Mouse (Mus musculus) midbrain, embryonic 10.5 days (tissue): ENCODE measurements at regions not wholly inside any gene's neighbourhood (a gene's known extent, or its start where the extent isn't known, plus 50 kb on each side); places are given as distances from the start of the nearest gene placed in this dataset.

Experiments
- DNase-seq: peaks from one replicate; pipeline ENCODE4 v3.0.0-alpha.2; 2017; ENCODE audit warnings: low spot score
- H3K27ac ChIP-seq: fragments of 300-500 bp; sonication (generic); replicated peaks from 2 replicates; pipeline ENCODE4 v1.5.1; 2016; ENCODE audit warnings: mild to moderate bottlenecking
- H3K27me3 ChIP-seq: fragments of 300-500 bp; sonication (generic); 2 replicates; pipeline ENCODE4 v1.6.1; 2016; ENCODE audit warnings: low read depth, mild to moderate bottlenecking; ENCODE audit not compliant: poor library complexity, severe bottlenecking
- H3K36me3 ChIP-seq: fragments of 300-500 bp; sonication (generic); 2 replicates; pipeline ENCODE4 v1.6.1; 2016; ENCODE audit warnings: mild to moderate bottlenecking, moderate library complexity
- H3K4me1 ChIP-seq: fragments of 300-500 bp; sonication (generic); 2 replicates; pipeline ENCODE4 v1.6.1; 2016
- H3K4me3 ChIP-seq: fragments of 300-500 bp; sonication (generic); 2 replicates; pipeline ENCODE4 v1.5.1; 2016; ENCODE audit warnings: mild to moderate bottlenecking, moderate library complexity
- H3K9me3 ChIP-seq: fragments of 300-500 bp; sonication (generic); replicated peaks from 2 replicates; pipeline ENCODE4 v1.6.1; 2016; ENCODE audit warnings: mild to moderate bottlenecking
- WGBS: fragments of 180-500 bp; shearing (Covaris S2); methylation state at CpG from one replicate; pipeline ENCODE4 v1.1.7; 2016; 5-methylcytosine and 5-hydroxymethylcytosine counted together

DNA sequence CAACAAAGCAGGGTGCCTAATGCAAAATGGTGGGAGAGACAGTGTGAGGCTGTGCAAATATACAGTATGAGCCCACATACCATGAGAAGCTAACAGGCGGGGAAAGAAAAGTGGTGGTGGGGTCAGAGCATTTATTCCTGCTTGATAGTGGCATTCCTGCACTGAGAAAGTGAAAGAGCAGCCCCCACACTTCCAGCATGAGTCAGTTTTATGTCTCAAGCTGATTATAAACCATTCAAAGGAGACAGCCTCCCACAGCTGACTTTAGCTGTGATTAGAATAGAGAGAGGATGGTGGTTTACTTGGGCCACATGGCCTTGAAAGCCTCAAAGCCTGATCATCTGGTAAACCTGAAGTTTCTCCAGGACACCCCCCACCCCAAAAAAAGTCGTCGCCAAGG lies 64.4 kb downstream of the Gm43517 start:
- Histone ChIP-seq H3K4me1 (no peaks in the 10 kb centered on the region), H3K27me3 (no peaks in the 10 kb centered on the region), H3K9me3 (no peaks in the 10 kb centered on the region), H3K27ac (no peak overlapping the region), H3K36me3 (no peaks in the 10 kb centered on the region), H3K4me3 (no peak overlapping the region)
- no peak for DNase-seq
- WGBS, result 86% methylated on average over 3 of the region's 3 CpGs

DNA sequence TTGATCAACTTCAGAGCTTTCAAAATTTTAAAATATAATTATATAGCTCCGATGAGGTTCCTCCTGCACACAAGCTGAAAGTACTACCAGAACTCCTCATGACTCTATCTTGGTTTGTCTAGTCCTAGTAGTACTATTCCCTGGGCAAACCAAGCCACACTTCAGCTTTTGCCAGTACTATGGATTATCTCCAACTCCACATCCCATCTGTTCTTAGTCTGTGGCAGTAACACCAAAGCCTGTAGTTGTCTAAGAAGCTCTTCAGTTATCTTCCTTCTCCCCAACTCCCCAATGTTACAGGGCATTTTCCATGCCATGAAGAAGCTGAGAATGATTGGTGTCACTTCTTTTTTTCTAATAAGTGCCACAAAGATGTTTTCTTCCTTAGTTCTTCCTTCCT lies 83.1 kb downstream of the Gm43517 start:
- Histone ChIP-seq H3K9me3 (no peaks in the 10 kb centered on the region), H3K4me1 (no peaks in the 10 kb centered on the region), H3K27ac (no peak overlapping the region), H3K36me3 (no peaks in the 10 kb centered on the region), H3K27me3 (no peaks in the 10 kb centered on the region), H3K4me3 (no peak overlapping the region)
- DNase-seq, result no peak
- 86% methylated on average over 1 of the region's 1 CpGs for whole genome bisulfite sequencing

DNA sequence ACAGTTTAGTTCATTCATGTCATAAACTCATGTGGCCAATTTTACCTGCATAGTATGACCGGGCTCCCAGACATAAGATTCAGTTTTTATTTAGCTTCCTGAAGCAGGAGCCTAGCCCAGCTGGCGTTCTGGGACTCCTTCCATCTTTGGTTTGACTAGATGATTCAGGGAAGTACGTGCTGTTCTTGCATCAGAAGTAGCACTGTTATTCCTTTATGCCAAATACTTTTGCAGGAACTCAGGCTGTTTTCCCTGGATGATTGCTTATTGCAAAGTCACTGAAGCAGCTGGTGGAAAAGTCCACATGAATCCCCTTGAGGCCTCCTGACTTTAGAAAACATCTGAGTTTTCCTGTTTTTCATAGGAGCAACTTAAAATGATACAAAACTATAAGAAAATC lies 88.4 kb downstream of the Gm43517 start:
- H3K4me3 ChIP-seq, result no peak overlapping the region
- no peaks in the 10 kb centered on the region for H3K27me3 ChIP-seq
- no peaks in the 10 kb centered on the region for H3K9me3 ChIP-seq
- no peak for DNase-seq
- H3K4me1 ChIP-seq, result no peaks in the 10 kb centered on the region
- WGBS, result 83% methylated on average over 3 of the region's 3 CpGs
- no peak overlapping the region for H3K27ac ChIP-seq
- no peaks in the 10 kb centered on the region for H3K36me3 ChIP-seq

DNA sequence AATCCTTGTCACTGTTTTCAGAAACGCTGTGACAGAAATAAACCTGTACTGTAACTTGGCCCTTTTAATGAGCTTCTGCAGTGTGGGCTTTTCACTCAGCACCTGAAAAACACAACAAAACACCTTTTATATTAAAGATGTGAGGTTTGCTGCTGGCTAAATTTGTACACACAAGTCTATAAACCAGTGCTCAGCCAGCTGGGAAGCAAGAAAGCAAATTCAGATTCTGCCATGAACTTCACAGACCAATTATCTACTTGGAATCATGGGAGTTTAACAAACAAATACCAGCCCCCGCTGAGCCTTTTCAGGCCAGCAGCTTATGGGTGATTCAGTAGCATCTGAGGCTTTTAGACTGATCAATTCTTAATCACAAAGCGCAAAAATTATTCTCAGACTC lies 95.7 kb downstream of the Gm43517 start:
- Histone ChIP-seq H3K36me3 (no peaks in the 10 kb centered on the region), H3K9me3 (no peaks in the 10 kb centered on the region), H3K27ac (peak overlapping the region; percentile 4; the same call in 1 of the 2 replicates), H3K4me3 (no peak overlapping the region), H3K4me1 (peaks cover 19% of the 10 kb centered on the region), H3K27me3 (no peaks in the 10 kb centered on the region)
- no peak for DNase-seq
- WGBS, result 70% methylated on average over 3 of the region's 3 CpGs

DNA sequence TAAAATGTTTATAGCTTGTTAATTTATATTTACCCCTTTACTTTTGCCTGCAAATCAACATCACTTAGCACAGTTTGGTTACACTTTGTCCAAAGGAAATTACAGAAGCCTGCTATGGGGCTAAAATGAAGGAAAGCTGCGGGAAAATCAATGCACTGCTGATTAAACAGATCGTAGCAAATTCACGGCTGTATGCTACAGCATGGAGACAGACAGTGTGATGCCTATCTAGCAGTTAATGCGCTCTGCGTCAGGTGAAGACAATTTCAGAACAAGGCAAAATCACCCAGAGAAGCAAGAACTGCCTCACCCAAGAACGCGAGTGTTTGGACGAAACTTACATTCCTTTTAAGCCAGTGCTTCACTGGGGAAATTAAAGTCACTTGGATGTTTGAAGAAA lies 96.2 kb downstream of the Gm43517 start:
- Histone ChIP-seq H3K4me3 (no peak overlapping the region), H3K27ac (peak overlapping the region; percentile 4; the same call in 1 of the 2 replicates), H3K27me3 (no peaks in the 10 kb centered on the region), H3K36me3 (no peaks in the 10 kb centered on the region), H3K4me1 (peaks cover 19% of the 10 kb centered on the region), H3K9me3 (no peaks in the 10 kb centered on the region)
- DNase-seq, result no peak
- 85% methylated on average over 8 of the region's 8 CpGs for WGBS

DNA sequence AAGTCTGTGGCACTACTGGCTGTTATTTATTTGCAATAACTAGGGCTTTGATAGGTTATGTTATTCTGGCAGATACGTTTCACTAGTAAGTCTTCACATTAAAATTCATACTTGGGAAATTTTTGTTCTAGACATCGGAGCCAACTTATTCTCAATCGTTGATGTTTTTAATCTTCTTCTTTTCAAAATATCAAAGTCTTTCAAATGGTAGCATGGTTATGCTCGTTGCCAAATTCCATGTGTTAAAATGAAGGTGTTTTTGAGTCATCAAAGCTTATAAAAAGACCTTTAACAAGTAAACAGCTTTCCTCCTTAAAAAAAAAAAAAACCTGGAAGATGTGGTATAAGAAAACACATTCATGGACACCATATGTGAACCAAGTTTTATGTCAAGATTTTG lies 97.4 kb downstream of the Gm43517 start:
- H3K4me1 ChIP-seq, result peaks cover 19% of the 10 kb centered on the region
- H3K27ac ChIP-seq, result no peak overlapping the region
- no peaks in the 10 kb centered on the region for H3K36me3 ChIP-seq
- H3K27me3 ChIP-seq, result no peaks in the 10 kb centered on the region
- H3K9me3 ChIP-seq, result no peaks in the 10 kb centered on the region
- WGBS, result 91% methylated on average over 4 of the region's 4 CpGs
- no peak overlapping the region for H3K4me3 ChIP-seq
- DNase-seq, result no peak

DNA sequence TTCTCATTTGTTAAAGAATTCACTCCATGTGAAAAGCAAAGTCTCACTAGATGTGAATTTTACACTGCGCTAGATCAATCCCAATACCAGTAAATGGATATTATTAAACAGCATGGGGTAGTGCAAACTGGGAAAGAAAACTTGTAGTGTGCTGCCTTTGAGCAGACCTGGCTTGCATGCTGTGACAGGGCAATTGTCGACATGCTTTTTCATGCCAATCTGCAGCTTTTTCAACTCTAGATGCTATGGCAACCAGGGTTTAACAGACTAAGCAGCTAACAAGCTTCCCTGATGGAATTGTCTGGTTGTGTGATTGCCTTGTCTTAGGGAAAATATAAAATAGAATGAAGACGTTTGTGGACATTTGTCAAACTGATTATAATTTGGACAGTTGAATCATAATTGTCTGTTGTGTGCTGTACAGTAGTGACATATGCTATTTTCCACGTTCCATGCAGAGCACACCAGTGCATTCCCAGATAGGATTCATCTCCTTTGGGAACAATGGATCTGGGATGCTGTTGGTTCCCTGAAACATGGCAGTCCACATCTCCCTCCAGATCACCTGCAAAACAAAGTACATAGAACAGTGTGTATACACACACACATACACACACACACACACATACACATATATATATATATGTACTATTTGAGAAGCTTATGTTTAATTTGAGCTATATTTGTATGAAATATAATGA lies 99.2 kb downstream of the Gm43517 start:
- 50% methylated on average over 4 of the region's 4 CpGs for WGBS
- H3K4me3 ChIP-seq, result no peak overlapping the region
- H3K27ac ChIP-seq, result no peak overlapping the region
- H3K36me3 ChIP-seq, result no peaks in the 10 kb centered on the region
- peak; percentile 24 for DNase-seq
- H3K27me3 ChIP-seq, result no peaks in the 10 kb centered on the region
- H3K4me1 ChIP-seq, result peaks cover 19% of the 10 kb centered on the region
- no peaks in the 10 kb centered on the region for H3K9me3 ChIP-seq

DNA sequence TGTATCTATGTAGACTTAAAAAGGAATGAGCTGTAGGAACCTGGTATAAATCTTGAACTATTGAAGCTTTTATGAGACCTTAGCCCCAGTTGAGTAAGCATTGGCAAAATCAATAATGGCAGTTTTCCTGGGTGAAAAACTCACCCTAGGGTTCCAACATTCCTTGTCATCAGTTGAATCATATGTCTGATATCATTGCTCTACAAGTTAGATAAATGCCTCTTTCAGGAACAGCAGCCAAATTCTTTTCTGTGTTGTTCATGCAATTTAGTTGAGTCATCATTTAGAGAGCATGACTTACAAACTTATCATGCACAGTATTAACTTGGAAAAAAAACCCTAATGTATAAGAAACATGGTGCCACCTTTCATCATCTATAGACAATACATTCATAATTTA lies 128.2 kb downstream of the Gm43517 start:
- Histone ChIP-seq H3K9me3 (no peaks in the 10 kb centered on the region), H3K36me3 (no peaks in the 10 kb centered on the region), H3K27me3 (no peaks in the 10 kb centered on the region), H3K4me1 (no peaks in the 10 kb centered on the region), H3K4me3 (no peak overlapping the region), H3K27ac (no peak overlapping the region)
- DNase-seq, result no peak

DNA sequence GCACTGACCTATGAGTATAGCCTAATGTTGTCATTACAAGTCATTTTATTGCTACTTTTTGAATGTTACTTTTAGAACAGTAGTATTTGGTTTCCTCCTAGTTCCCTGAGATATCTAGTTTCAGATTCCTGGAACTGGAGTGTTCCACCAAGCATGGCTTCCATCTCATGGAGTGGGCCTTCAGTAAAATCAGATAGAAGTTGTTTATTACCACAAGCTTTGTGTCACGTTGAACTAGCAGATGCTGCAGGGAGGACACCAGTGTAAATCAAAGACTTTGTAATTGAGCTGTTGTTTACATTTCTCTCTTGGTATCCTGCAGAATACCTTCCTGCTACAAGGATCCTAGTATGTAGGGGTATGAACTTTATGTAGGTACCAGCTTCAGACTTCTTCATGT lies 129.6 kb downstream of the Gm43517 start:
- no peak overlapping the region for H3K4me3 ChIP-seq
- WGBS, result 68% methylated on average over 1 of the region's 1 CpGs
- no peak for DNase-seq
- no peak overlapping the region for H3K27ac ChIP-seq
- H3K4me1 ChIP-seq, result no peaks in the 10 kb centered on the region
- H3K9me3 ChIP-seq, result no peaks in the 10 kb centered on the region
- no peaks in the 10 kb centered on the region for H3K27me3 ChIP-seq
- no peaks in the 10 kb centered on the region for H3K36me3 ChIP-seq
